Comparison of ENCODE assay signal across 10 mouse cellular contexts in genomic region chr3:126639098-126639513, GRCm38 (mm10). TPM values are rescaled to one million over a fixed set of nuclear protein-coding genes. Genes with fewer than 3 reads are reported as not detected.
DNase-seq lines count a peak whose midpoint lies in the region; ATAC-seq lines count a peak whose summit lies in the region.
"Had no signal": no experiment of that assay in that cellular context is flagged by ENCODE, and none has a peak within 500 bp of the region (broad histone marks: within the 10 kb centered on the region; RNA-seq: fewer than 3 reads in every experiment).

No protein-coding gene starts in this region.

- peak; percentile 71 for ATAC-seq in hindbrain, embryonic 11.5 days (ENCODE audit: low FRiP score)
- ATAC-seq in heart, embryonic 14.5 days (ENCODE audit: insufficient number of reproducible peaks, insufficient read depth, low FRiP score, low read depth): peak; percentile 88
- peak; percentile 84 for ATAC-seq in midbrain, embryonic 13.5 days
- no peak for ATAC-seq in CD4-positive, CD25-positive, alpha-beta regulatory T cell, adult 4 months

- no peak overlapping the region for H3K9ac ChIP-seq in hindbrain, embryonic 11.5 days (ENCODE audit: low read depth, low read length)
- H3K9ac ChIP-seq in heart, embryonic 14.5 days (ENCODE audit: low read length): peak overlapping the region; percentile 66
- H3K9ac ChIP-seq in midbrain, embryonic 13.5 days (replicated peaks): no peak overlapping the region
- H3K9ac ChIP-seq: embryonic facial prominence, embryonic 15.5 days had no signal

- H3K4me3 ChIP-seq in hindbrain, embryonic 11.5 days (ENCODE audit: low read depth, low read length): no peak overlapping the region
- H3K4me3 ChIP-seq in hindbrain, embryonic 10.5 days: no peak overlapping the region
- H3K4me3 ChIP-seq in heart, embryonic 14.5 days (ENCODE audit: control insufficient read depth in 1 of 2, insufficient read depth in 1 of 2, low read depth in 1 of 2, low read length in 2 of 2): peak overlapping the region in 1 of 2 experiments; percentile 6; a peak in 1 of 4 replicates
- no peak overlapping the region for H3K4me3 ChIP-seq in midbrain, embryonic 13.5 days (replicated peaks)
- H3K4me3 ChIP-seq: embryonic facial prominence, embryonic 15.5 days had no signal

- 61% methylated on average over 5 of the region's 5 CpGs for WGBS in hindbrain, embryonic 11.5 days
- 78% methylated on average over 5 of the region's 5 CpGs for WGBS in hindbrain, embryonic 10.5 days
- 6% methylated on average over 5 of the region's 5 CpGs for WGBS in heart, embryonic 14.5 days
- 39% methylated on average over 5 of the region's 5 CpGs for WGBS in midbrain, embryonic 13.5 days

- H3K36me3 ChIP-seq in hindbrain, embryonic 11.5 days (ENCODE audit: control insufficient read depth, insufficient read depth, low read length): no peaks in the 10 kb centered on the region
- no peaks in the 10 kb centered on the region for H3K36me3 ChIP-seq in hindbrain, embryonic 10.5 days
- no peaks in the 10 kb centered on the region for H3K36me3 ChIP-seq in heart, embryonic 14.5 days (ENCODE audit: control insufficient read depth, insufficient read depth, low read length)
- no peaks in the 10 kb centered on the region for H3K36me3 ChIP-seq in midbrain, embryonic 13.5 days
- H3K36me3 ChIP-seq: embryonic facial prominence, embryonic 15.5 days had no signal

- H3K4me2 ChIP-seq in hindbrain, embryonic 11.5 days (replicated peaks; ENCODE audit: low read depth, low read length): no peak overlapping the region
- H3K4me2 ChIP-seq in heart, embryonic 14.5 days (ENCODE audit: low read length): peak overlapping the region; percentile 62
- no peak overlapping the region for H3K4me2 ChIP-seq in midbrain, embryonic 13.5 days (replicated peaks)
- H3K4me2 ChIP-seq: embryonic facial prominence, embryonic 15.5 days had no signal

- peak overlapping the region; percentile 33; the same call in 1 of the 2 replicates for H3K27ac ChIP-seq in hindbrain, embryonic 11.5 days (ENCODE audit: low read depth, low read length)
- no peak overlapping the region for H3K27ac ChIP-seq in hindbrain, embryonic 10.5 days
- peak overlapping the region; percentile 94 to 97 for H3K27ac ChIP-seq in heart, embryonic 14.5 days (replicated peaks in 1 of 2; ENCODE audit: control insufficient read depth in 1 of 2, insufficient read depth in 1 of 2, low read depth in 2 of 2, low read length in 2 of 2)
- H3K27ac ChIP-seq in midbrain, embryonic 13.5 days: 0 out of 2 replicates have a peak overlapping the region, but pooled peaks have one; percentile 7
- H3K27ac ChIP-seq: embryonic facial prominence, embryonic 15.5 days had no signal

- DNase-seq in hindbrain, embryonic 11.5 days (ENCODE audit: low spot score): no peak
- DNase-seq in hindbrain, embryonic 10.5 days (ENCODE audit: low spot score): no peak
- DNase-seq in brain, adult 2 months (ENCODE audit: low read depth, low spot score): peak; percentile 66
- no peak for DNase-seq in gastrocnemius, postnatal 4 days (ENCODE audit: low spot score in 2 of 2)
- no peak for DNase-seq in cerebellum, adult 8-10 months
- DNase-seq: right cerebral cortex, postnatal 25 days had no signal

- no peaks in the 10 kb centered on the region for H3K4me1 ChIP-seq in hindbrain, embryonic 11.5 days (replicated peaks; ENCODE audit: control insufficient read depth, insufficient read depth, low read length)
- H3K4me1 ChIP-seq in hindbrain, embryonic 10.5 days (replicated peaks): peaks cover 12% of the 10 kb centered on the region
- H3K4me1 ChIP-seq in heart, embryonic 14.5 days (ENCODE audit: control insufficient read depth in 2 of 2, insufficient read depth in 2 of 2, low read length in 2 of 2): peaks cover 15 to 49% of the 10 kb centered on the region in 2 experiments
- H3K4me1 ChIP-seq in midbrain, embryonic 13.5 days (replicated peaks): peaks cover 17% of the 10 kb centered on the region; the same call in 1 of the 2 replicates

- no peaks in the 10 kb centered on the region for H3K27me3 ChIP-seq in hindbrain, embryonic 11.5 days (ENCODE audit: control insufficient read depth, insufficient read depth, low read length)
- peaks cover 7% of the 10 kb centered on the region; the same call in 1 of the 2 replicates for H3K27me3 ChIP-seq in hindbrain, embryonic 10.5 days (ENCODE audit: insufficient read depth, poor library complexity, severe bottlenecking)
- no peaks in the 10 kb centered on the region for H3K27me3 ChIP-seq in heart, embryonic 14.5 days (ENCODE audit: control insufficient read depth, insufficient read depth, low read length)
- H3K27me3 ChIP-seq in midbrain, embryonic 13.5 days: no peaks in the 10 kb centered on the region
- H3K27me3 ChIP-seq: embryonic facial prominence, embryonic 15.5 days had no signal

- H3K9me3 ChIP-seq in hindbrain, embryonic 11.5 days (ENCODE audit: control insufficient read depth, low read length): no peaks in the 10 kb centered on the region
- H3K9me3 ChIP-seq in hindbrain, embryonic 10.5 days: no peaks in the 10 kb centered on the region
- H3K9me3 ChIP-seq in heart, embryonic 14.5 days (ENCODE audit: control insufficient read depth, low read length): no peaks in the 10 kb centered on the region
- H3K9me3 ChIP-seq in midbrain, embryonic 13.5 days: no peaks in the 10 kb centered on the region
- H3K9me3 ChIP-seq: embryonic facial prominence, embryonic 15.5 days had no signal

RNA-seq across cellular contexts. Expression of gene Camk2d, which starts 43.0 kb away (rescaled TPM):
- 15.7 and 20.6 TPM in 2 replicates for polyA plus RNA-seq in hindbrain, embryonic 11.5 days (2014; fragmentation: Nextera tagmentation; extraction: Ambion mirVana)
- polyA plus RNA-seq in hindbrain, embryonic 10.5 days (2016; fragmentation: Nextera tagmentation; extraction: Ambion mirVana): 11.4 and 11.9 TPM in 2 replicates
- 149 and 154 TPM in 2 replicates for polyA plus RNA-seq in heart, embryonic 14.5 days (2014; fragmentation: Nextera tagmentation; extraction: Ambion mirVana)
- 22.7 and 24.3 TPM in 2 replicates for polyA plus RNA-seq in midbrain, embryonic 13.5 days (2015; fragmentation: Nextera tagmentation; extraction: Ambion mirVana)
- 10 to 100 TPM; 62.2 to 75.6 TPM for polyA plus RNA-seq in CD4-positive, CD25-positive, alpha-beta regulatory T cell, adult 4 months (2017; shearing (Covaris generic))
- total RNA-seq in gastrocnemius, postnatal 4 days (2021): 100 to 1,000 TPM in 1 of 2 experiments, 10 to 100 TPM in 1; 98.9 to 104 TPM
